Mouse (Mus musculus) myocyte (in vitro differentiated cells): Measurements from ENCODE around the gene A530064D06Rik.
A peak's percentile ranks its signal among the peaks of the same experiment; 100 is the strongest.

Experiments
- E2F4 ChIP-seq: IDR thresholded peaks from one replicate; pipeline ENCODE4 v1.6.1; 2011; ENCODE audit warnings: mild to moderate bottlenecking, control low read depth, moderate library complexity; ENCODE audit not compliant: insufficient read depth
- MAX ChIP-seq: IDR thresholded peaks from one replicate; pipeline ENCODE4 v1.6.1; 2011; ENCODE audit warnings: low read depth, mild to moderate bottlenecking, control low read depth
- MYOD1 ChIP-seq, 3 experiments: IDR thresholded peaks; one replicate each; pipeline ENCODE4 v1.6.1; 2011; ENCODE audit warnings: control low read depth in 2 of 3, low read depth in 2 of 3, mild to moderate bottlenecking in 2 of 3, moderate library complexity in 1 of 3; ENCODE audit not compliant: insufficient read length in 2 of 3, control insufficient read depth in 1 of 3
- POLR2A ChIP-seq: IDR thresholded peaks from one replicate; pipeline ENCODE4 v1.6.1; 2011; ENCODE audit warnings: low read depth, mild to moderate bottlenecking, control low read depth, moderate library complexity; ENCODE audit not compliant: insufficient read length
- POLR2AphosphoS2 ChIP-seq: IDR thresholded peaks from one replicate; pipeline ENCODE4 v1.6.1; 2011; ENCODE audit warnings: low read depth, control low read depth; ENCODE audit not compliant: insufficient read length
- USF1 ChIP-seq: IDR thresholded peaks from one replicate; pipeline ENCODE4 v1.6.1; 2011; ENCODE audit warnings: low read depth, mild to moderate bottlenecking, control low read depth, moderate library complexity

DNA sequence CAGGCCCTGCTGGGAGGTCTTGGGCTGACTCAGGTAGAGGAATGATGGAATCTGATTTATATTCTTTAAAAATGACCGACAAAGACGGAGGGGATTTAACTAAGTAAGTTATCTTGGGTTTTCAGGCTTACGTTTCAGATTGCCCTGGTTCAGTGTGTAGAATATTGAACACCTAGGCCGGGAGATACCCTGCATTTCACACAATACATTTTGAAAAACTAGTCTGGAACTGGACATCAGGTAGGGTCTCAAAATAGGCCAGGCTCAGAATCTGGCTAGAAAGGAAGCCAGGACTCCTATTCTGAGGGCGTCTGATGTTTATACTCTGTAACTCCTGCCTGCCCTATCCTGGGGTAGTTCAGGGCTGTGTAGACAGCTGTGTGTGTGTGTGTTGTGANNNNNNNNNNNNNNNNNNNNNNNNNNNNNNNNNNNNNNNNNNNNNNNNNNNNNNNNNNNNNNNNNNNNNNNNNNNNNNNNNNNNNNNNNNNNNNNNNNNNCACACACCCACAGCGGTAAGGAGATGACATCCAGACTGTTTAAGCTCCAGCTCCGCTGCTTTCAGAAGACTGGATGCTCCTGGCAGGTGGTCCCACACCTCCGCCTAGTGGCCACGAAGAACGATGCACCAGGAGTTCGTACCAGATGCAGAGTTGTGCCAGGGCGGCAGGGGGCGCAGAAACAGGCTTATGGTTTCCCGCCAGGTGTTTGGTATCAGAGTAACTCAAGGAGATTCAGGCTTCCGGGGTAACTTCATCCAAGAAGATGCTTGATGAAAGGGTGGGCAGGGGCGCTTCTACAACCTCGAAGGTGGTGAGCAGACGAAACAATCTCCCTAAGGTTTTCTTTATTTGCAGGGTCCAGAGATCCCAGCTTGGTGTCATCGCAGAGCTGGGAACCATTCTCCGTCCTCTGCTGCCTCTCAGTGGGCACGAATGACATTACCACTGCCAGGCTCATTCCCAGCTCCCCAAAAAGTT, 66.3 kb downstream of the A530064D06Rik start:
- peak; percentile 65 for TF ChIP-seq E2F4
- no peak for TF ChIP-seq POLR2AphosphoS2
- TF ChIP-seq MYOD1 (IDR thresholded peaks at IDR 0.05; ENCODE audit: control insufficient read depth in 1 of 3, insufficient read length in 2 of 3, low read depth in 2 of 3), result peak in 2 of 3 experiments; percentile 33 to 51
- no peak for TF ChIP-seq POLR2A
- TF ChIP-seq USF1, result no peak
- TF ChIP-seq MAX, result no peak
